Mouse (Mus musculus) small intestine, adult 2 months (tissue): Measurements from ENCODE around the gene Il9r. TPM values are rescaled to one million over a fixed set of nuclear protein-coding genes. Genes with fewer than 3 reads are reported as not detected.

Source experiments
- H3K27ac ChIP-seq: fragments of 200-500 bp; 2 replicates; pipeline ENCODE4 v1.5.1; 2012; ENCODE audit warnings: low read depth, low read length, control low read depth, inconsistent platforms; ENCODE audit not compliant: insufficient read depth
- H3K27me3 ChIP-seq: fragments of 200-500 bp; 2 replicates; pipeline ENCODE4 v1.6.1; 2012; ENCODE audit warnings: mild to moderate bottlenecking, moderate library complexity, low read length, inconsistent platforms; ENCODE audit not compliant: control insufficient read depth, insufficient read depth
- H3K36me3 ChIP-seq: fragments of 200-500 bp; 2 replicates; pipeline ENCODE4 v1.6.1; 2012; ENCODE audit warnings: mild to moderate bottlenecking, low read length, control low read depth, inconsistent platforms; ENCODE audit not compliant: control insufficient read depth, insufficient read depth
- H3K4me1 ChIP-seq: fragments of 200-500 bp; 2 replicates; pipeline ENCODE4 v1.6.1; 2012; ENCODE audit warnings: low read length, inconsistent platforms, mixed read lengths; ENCODE audit not compliant: control insufficient read depth, insufficient read depth, insufficient read length
- H3K4me3 ChIP-seq: fragments of 200-500 bp; 2 replicates; pipeline ENCODE4 v1.5.1; 2012; ENCODE audit warnings: low read depth, mild to moderate bottlenecking, control low read depth, inconsistent platforms, low read length, moderate library complexity
- CTCF ChIP-seq: fragments of 200-500 bp; IDR thresholded peaks from 2 replicates; pipeline ENCODE4 v1.5.1; 2012; ENCODE audit warnings: low read depth, mild to moderate bottlenecking, control low read depth, inconsistent platforms, low read length, moderate library complexity, mixed read lengths; ENCODE audit not compliant: insufficient replicate concordance, insufficient read length; ENCODE audit errors: extremely low read depth
- POLR2A ChIP-seq: fragments of 200-500 bp; IDR thresholded peaks from 2 replicates; pipeline ENCODE4 v1.6.1; 2012; ENCODE audit warnings: low read depth, mild to moderate bottlenecking, control low read depth, inconsistent platforms, low read length, moderate library complexity
- WGBS: fragments of 180-500 bp; shearing (Covaris S2); methylation state at CpG from one replicate; pipeline ENCODE4 v1.1.7; 2018; 5-methylcytosine and 5-hydroxymethylcytosine counted together
- polyA plus RNA-seq: library from polyadenylated mRNA; depleted of rRNA; stranded (reverse); fragments of >200 nt; gene quantifications from 2 replicates; pipeline ENCODE4 v1.2.3, GENCODE M21; 2012

Gene Il9r
- polyA plus RNA-seq, 1 experiment: 1.4 TPM

GRCm38 (mm10) chr11:32221951-32222409 is 21.9 kb upstream of the Il9r start, which contains the start of gene Rhbdf1:
TSS of gene Rhbdf1 (minus strand) at chr11:32222300.
- TF ChIP-seq CTCF: no peak
- TF ChIP-seq POLR2A: no peak
- Histone ChIP-seq H3K36me3 (no peaks in the 10 kb centered on the region), H3K4me1 (peaks cover 29% of the 10 kb centered on the region), H3K4me3 (peak within 1 kb of the TSS; percentile 74), H3K27me3 (no peaks in the 10 kb centered on the region), H3K27ac (peak within 1 kb of the TSS; percentile 57)
- under 1% methylated on average over 70 of the region's 72 CpGs for WGBS

- Histone ChIP-seq H3K36me3 (no peaks in the 10 kb centered on the region), H3K27ac (peak overlapping the region; percentile 57), H3K4me1 (peaks cover 29% of the 10 kb centered on the region), H3K27me3 (no peaks in the 10 kb centered on the region), H3K4me3 (peak overlapping the region; percentile 74)
- under 1% methylated on average over 44 of the region's 46 CpGs for WGBS
- TF ChIP-seq CTCF (no peak), POLR2A (peak; percentile 23; the same call in 1 of the 2 replicates)
Observed at GRCm38 (mm10) chr11:32221225-32221950, 21.3 kb upstream of the Il9r start.

GRCm38 (mm10) chr11:32220607-32221224 is 20.6 kb upstream of the Il9r start:
- Histone ChIP-seq H3K36me3 (no peaks in the 10 kb centered on the region), H3K27me3 (no peaks in the 10 kb centered on the region), H3K4me1 (peaks cover 24% of the 10 kb centered on the region), H3K4me3 (peak overlapping the region; percentile 74), H3K27ac (no peak overlapping the region)
- 49% methylated on average over 10 of the region's 10 CpGs for WGBS
- TF ChIP-seq POLR2A (no peak), CTCF (no peak)

DNA sequence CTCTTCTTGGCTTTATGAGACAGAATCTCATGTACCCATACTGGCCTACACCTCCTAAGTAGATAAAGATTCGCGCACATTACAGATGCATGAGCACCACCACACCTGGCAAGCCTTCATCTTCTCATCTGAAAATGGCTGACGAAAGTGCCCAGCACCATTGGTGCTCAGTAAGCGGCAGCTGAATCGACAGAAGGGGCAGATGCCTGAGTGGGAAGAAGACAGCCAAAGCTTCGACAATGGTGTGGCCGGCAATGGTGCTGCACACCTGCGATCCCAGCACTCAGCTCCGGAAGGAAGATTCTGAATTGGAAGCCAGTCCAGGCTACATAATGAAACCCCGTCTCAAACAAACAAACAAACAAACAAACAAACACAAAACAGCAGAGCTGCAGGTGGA is 19.2 kb upstream of the Il9r start:
- TF ChIP-seq CTCF (no peak), POLR2A (no peak)
- WGBS: 87% methylated on average over 10 of the region's 10 CpGs

DNA sequence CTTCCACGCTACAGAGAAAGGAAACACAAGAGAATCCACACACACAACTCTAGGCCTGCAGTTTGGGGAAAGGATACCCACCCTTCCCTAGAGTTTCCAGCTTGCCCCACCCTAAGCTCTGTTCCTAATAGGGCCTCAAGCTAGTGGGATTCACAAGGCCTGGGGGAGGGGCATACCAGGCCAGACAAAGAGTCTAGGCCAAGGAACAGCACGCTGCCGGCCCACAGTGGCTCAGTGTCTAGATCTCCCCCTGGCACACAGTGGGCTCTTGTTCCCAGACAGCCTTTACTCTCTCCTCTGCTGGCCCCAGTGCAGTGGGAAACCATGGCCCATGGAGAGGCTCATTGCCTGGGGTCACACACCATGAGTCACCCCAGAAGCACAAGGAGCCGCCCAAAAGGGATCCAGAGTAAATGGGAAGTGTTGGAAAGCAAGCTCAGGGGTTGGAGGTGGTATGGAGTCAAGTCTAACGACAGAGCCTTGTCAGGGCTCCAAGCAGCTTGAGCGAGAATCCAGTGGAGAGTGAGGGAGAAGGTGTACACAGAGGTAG is 18.5 kb upstream of the Il9r start:
- H3K27me3 ChIP-seq: no peaks in the 10 kb centered on the region
- TF ChIP-seq POLR2A: no peak
- no peak for TF ChIP-seq CTCF
- H3K4me3 ChIP-seq: no peak overlapping the region
- H3K36me3 ChIP-seq: peaks cover 6% of the 10 kb centered on the region; the same call in 1 of the 2 replicates
- H3K27ac ChIP-seq: no peak overlapping the region
- peaks cover 12% of the 10 kb centered on the region for H3K4me1 ChIP-seq
- 69% methylated on average over 6 of the region's 6 CpGs for WGBS

More for the DNA sequence above, 19.2 kb upstream of the Il9r start:
- H3K27ac ChIP-seq: no peak overlapping the region
- H3K4me3 ChIP-seq: no peak overlapping the region
- H3K36me3 ChIP-seq: peaks cover 3% of the 10 kb centered on the region; the same call in 1 of the 2 replicates
- peaks cover 12% of the 10 kb centered on the region for H3K4me1 ChIP-seq
- no peaks in the 10 kb centered on the region for H3K27me3 ChIP-seq

DNA sequence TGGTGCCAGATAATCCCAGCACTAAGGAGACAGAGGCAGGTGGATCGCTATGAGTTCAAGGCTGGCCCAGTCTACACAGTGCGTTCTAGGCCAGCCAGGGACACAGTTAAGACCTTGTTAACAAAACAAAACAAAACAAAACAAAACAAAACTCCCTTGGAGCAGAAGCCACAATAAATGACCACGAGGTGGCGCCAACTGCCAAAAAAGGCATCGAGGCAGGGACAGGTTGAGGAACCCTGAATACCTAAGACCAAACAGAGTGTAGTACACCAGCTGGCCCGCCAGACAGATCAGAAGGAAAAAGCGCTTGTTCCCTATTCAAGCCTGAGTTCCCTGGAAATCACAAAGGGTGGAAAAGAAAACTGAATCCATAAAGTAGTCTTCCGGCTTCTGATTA is 16.8 kb upstream of the Il9r start:
- whole genome bisulfite sequencing: 21% methylated on average over 8 of the region's 8 CpGs
- H3K27me3 ChIP-seq: no peaks in the 10 kb centered on the region
- H3K36me3 ChIP-seq: peaks cover 14% of the 10 kb centered on the region
- no peak overlapping the region for H3K4me3 ChIP-seq
- peaks cover 3% of the 10 kb centered on the region; the same call in 1 of the 2 replicates for H3K4me1 ChIP-seq
- H3K27ac ChIP-seq: no peak overlapping the region
- TF ChIP-seq POLR2A (no peak), CTCF (peak; percentile 88; the same call in 1 of the 2 replicates)
